Mouse (Mus musculus) naive thymus-derived CD4-positive, alpha-beta T cell, adult 2 months (primary cell): ENCODE results near the gene Nrxn3.

Source experiments
- DNase-seq: peaks from one replicate; pipeline ENCODE4 v3.0.0-alpha.2; 2011; ENCODE audit warnings: low read depth

The Nrxn3 gene

GRCm38 (mm10) chr12:89179970-89180666 is 457.4 kb downstream of the Nrxn3 start:
- DNase-seq: no peak

- no peak for DNase-seq
Measured at GRCm38 (mm10) chr12:89181157-89181561, 458.5 kb downstream of the Nrxn3 start.

DNA sequence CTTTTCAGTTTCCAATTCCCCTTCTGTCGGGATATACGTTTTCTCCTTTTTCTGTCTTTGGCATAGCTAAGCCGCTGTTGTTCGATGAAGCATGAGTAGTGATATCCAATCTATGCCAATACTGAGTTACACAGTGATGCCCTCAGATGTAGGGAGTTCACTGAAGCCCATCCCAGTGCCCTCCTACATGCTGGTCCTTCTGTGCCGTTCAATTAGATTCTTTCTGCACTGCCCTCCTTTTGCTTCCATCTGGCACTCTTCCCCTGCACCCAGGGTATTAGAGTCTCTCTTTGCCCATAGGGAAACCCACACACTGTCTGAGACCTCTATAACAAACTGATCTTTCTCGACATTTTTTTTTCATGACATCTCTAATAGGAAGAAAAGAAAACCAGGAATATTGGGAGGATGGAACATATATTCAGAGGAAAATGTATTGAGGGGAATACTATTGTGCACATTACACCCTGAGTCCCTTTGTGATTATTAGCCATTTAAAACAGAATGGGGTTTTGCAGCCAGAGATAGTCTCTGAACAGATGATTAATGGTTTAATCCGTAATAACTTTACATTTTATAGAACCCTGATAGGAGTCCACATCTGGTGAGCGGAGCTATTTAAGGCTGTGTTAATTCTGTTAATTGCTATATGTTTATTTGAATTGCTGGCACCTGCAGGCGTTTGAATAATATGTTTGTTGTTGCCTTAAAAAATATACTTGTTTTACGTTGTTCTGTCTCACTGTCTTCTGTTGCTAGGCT is 476.3 kb downstream of the Nrxn3 start:
- no peak for DNase-seq

GRCm38 (mm10) chr12:89211608-89212007 is 488.9 kb downstream of the Nrxn3 start:
- no peak for DNase-seq

- no peak for DNase-seq
Measured at GRCm38 (mm10) chr12:89239826-89240225, 517.1 kb downstream of the Nrxn3 start.

DNA sequence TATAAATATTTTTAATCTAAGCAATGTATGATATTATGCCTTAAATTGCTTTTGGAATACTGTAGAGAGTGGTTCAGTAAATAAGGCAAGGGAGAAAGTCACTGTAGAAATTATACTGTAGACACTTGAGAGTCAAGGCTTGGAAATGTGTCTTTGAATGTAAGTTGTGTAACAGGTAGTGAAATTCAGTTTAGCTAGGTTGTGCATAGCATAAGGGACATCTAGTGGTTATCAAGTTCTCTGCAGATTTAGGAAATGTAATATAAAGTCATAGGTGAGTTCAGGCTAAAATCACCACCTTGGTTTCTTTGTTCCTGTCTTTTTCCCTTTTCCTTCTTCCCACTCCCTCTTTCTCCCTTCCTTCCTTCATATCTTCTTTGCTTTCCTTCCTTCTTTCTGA is 518.9 kb downstream of the Nrxn3 start:
- DNase-seq: no peak

- no peak for DNase-seq
Measured at GRCm38 (mm10) chr12:89242476-89242875, 519.8 kb downstream of the Nrxn3 start.

DNA sequence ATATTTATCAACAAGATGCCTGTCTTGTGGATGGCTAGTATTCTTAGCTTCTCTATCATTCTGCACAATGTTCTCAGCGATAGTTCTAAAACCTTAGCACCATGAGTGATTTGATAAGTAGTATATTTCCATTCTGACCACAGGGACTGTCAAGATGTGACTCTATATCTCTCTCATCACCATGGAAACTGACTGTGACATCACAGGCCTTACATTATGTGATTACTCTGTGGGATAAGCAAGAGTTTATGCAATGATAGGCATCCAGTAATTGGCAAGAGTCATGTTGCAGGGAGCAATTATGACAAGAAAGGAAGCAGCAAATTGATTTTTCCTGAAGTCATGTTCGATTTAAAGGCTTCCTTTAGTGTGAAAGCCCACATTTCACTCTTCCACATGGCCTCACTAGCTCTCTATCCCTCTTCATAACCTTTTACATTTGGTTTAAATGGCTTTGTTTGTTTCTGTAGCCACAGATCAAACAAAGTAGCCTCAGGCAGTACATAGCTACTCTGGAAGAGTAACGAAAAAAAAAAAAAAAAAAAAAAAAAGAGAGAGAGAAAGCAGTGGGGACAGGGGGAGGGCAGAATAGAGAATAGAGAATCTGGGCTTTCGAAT is 532.7 kb downstream of the Nrxn3 start:
- DNase-seq: no peak

GRCm38 (mm10) chr12:89258879-89259278 is 536.2 kb downstream of the Nrxn3 start:
- DNase-seq: no peak

DNA sequence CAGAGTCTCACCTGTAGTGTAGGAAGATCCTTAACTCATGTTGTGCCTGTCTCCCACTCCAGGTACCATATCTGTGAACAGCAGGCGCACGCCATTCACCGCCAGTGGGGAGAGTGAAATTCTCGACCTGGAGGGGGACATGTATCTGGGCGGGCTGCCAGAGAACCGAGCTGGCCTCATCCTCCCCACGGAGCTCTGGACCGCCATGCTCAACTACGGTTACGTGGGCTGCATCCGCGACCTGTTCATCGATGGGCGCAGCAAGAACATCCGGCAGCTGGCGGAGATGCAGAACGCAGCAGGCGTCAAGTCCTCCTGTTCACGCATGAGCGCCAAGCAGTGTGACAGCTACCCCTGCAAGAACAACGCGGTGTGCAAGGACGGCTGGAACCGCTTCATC is 537.4 kb downstream of the Nrxn3 start:
- DNase-seq: no peak

GRCm38 (mm10) chr12:89262261-89262660 is 539.6 kb downstream of the Nrxn3 start:
- no peak for DNase-seq

DNA sequence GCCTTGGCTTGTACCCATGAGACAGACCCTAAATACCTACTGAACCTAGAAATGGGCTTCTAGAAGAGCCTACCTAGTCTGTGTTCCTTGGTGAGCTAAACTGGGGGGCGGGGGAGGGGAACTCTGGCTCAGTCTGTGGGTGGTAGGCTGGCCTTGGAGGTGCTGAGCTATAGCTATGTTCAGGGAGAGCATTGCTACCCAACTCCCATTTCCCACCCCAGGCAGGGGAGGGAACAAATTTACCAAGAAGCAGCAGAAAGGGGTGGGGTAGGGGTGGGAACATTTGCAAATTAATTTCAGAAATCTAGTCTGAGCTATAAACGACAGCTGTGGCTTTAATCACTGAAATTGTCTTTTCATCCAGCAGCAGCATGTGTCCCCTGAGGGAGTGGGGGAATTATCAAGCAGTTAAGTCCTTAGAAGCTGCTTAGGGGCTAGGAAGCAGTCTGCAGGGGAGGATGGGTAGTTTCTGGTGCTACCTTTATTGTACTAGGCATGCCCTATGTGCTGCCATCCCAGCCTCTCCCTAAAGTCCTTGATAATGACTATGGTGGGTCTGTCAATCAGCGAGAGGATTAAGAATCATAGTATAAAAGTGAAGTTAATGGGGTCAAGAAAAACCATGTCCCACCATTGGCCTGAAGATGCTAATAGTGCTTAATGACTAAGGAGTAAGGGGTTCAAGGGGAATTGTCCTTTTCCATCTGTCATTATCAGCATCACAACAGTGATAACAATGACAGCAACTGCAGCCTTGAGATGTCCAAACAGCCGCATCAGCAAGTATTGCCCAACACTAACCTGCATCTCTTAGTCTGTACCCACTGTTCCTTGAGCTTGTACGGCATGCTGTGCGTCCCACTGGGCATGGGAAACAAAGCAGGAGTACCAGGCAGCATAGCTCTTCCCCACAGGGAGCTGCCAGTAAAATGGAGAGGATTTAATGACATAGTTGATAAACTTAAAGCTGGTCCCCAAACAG is 560.0 kb downstream of the Nrxn3 start:
- DNase-seq: no peak

- DNase-seq: no peak
Measured at GRCm38 (mm10) chr12:89284412-89284811, 561.7 kb downstream of the Nrxn3 start.

GRCm38 (mm10) chr12:89287037-89287436 is 564.4 kb downstream of the Nrxn3 start:
- no peak for DNase-seq

- no peak for DNase-seq
Measured at GRCm38 (mm10) chr12:89289589-89290274, 567.1 kb downstream of the Nrxn3 start.

- no peak for DNase-seq
Measured at GRCm38 (mm10) chr12:89290736-89291574, 568.3 kb downstream of the Nrxn3 start.

GRCm38 (mm10) chr12:89302011-89302410 is 579.3 kb downstream of the Nrxn3 start:
- peak; percentile 26 for DNase-seq

- no peak for DNase-seq
Measured at GRCm38 (mm10) chr12:89310200-89310599, 587.5 kb downstream of the Nrxn3 start.

DNA sequence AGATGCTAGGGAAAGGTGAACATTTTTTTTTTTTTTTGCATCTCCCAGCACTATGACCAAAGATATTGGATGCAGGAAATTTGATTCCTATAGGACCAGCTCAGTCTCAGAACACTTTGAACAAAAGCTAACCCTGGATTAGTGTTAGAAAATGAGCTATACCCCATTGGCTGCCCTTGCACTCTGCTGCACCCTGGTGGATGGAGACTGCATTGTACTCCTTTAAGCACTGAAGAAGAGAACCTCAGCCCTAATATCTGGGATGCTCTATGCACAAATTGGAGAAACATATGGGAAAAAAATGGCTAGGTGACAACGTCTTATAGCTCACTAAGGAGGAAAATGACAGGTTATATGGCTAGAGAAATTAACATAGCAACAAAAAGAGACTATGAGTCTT is 589.9 kb downstream of the Nrxn3 start:
- DNase-seq: peak; percentile 3

GRCm38 (mm10) chr12:89325864-89326560 is 603.3 kb downstream of the Nrxn3 start:
- DNase-seq: no peak
